Mouse (Mus musculus) heart, postnatal 0 days (tissue): Measurements from ENCODE around the gene Nup133.

Source experiments
- CTCF ChIP-seq: IDR thresholded peaks from 2 replicates; pipeline ENCODE4 v1.5.1; 2016; ENCODE audit warnings: antibody characterized with exemption, control low read depth, low read depth
- EP300 ChIP-seq: IDR thresholded peaks from 2 replicates; pipeline ENCODE4 v1.6.1; 2016; ENCODE audit warnings: antibody characterized with exemption, low read depth

- TF ChIP-seq CTCF (no peak), EP300 (no peak)
These were observed 32.6 kb upstream of the Nup133 start for GRCm38 (mm10) chr8:123981674-123982073.
